Mouse (Mus musculus): Measurements from ENCODE around the gene Mrpl23.

Mrpl23 gene

GRCm38 (mm10) chr7:142588282-142588941 lies 55.9 kb downstream of the Mrpl23 start:
- in situ Hi-C loops (cut with MboI; ENCODE audit: unreplicated experiment in 2 of 2): loop anchor here in 1 of 2 experiments (10.0 kb wide), 1 partner anchor 94 kb away; the partner anchor contains the start of gene Tnnt3
